Mouse (Mus musculus) mouse embryonic stem cell (cell line): ENCODE measurements at regions not wholly inside any gene's neighbourhood (a gene's known extent, or its start where the extent isn't known, plus 50 kb on each side); places are given as distances from the start of the nearest gene placed in this dataset.
"Not testable (repeated sequence)": the region's sequence is repeated elsewhere in the genome, so short reads cannot be mapped to it uniquely, and the experiment has no call there.

Experiments
- in situ Hi-C, 2 experiments: fragments of 300-500 bp; cut with MboI; formaldehyde crosslinking; loops; 1 replicate in 1 of 2; 3 replicates in 1 of 2; pipeline ENCODE4 v1.14.3; 2019 to 2020; ENCODE audit warnings: low sequenced_read_pairs in 2 of 2, low pct_unique_long_range_greater_than_20kb in 1 of 2, mixed read lengths in 1 of 2; ENCODE audit not compliant: unreplicated experiment in 1 of 2

GRCm38 (mm10) chr3:21957105-21957504 is 119.3 kb upstream of the Tbl1xr1 start:
- in situ Hi-C loops = not testable (repeated sequence)

GRCm38 (mm10) chr3:21958595-21959286 is 117.7 kb upstream of the Tbl1xr1 start:
- in situ Hi-C loops = no loop called here

- in situ Hi-C loops = no loop called here
Observed at GRCm38 (mm10) chr3:21961091-21961490, 115.4 kb upstream of the Tbl1xr1 start.

GRCm38 (mm10) chr3:21961746-21962145 is 114.7 kb upstream of the Tbl1xr1 start:
- in situ Hi-C loops = no loop called here

- in situ Hi-C loops = no loop called here
Observed at GRCm38 (mm10) chr3:21962360-21962782, 114.1 kb upstream of the Tbl1xr1 start.

- in situ Hi-C loops = no loop called here
Observed at GRCm38 (mm10) chr3:21962921-21963732, 113.3 kb upstream of the Tbl1xr1 start.

GRCm38 (mm10) chr3:21963733-21964351 is 112.6 kb upstream of the Tbl1xr1 start:
- in situ Hi-C loops = no loop called here

GRCm38 (mm10) chr3:21964438-21964837 is 112.0 kb upstream of the Tbl1xr1 start:
- in situ Hi-C loops = no loop called here

- in situ Hi-C loops = no loop called here
Observed at GRCm38 (mm10) chr3:21965556-21965955, 110.9 kb upstream of the Tbl1xr1 start.

GRCm38 (mm10) chr3:21971731-21972130 is 104.7 kb upstream of the Tbl1xr1 start:
- in situ Hi-C loops = no loop called here

GRCm38 (mm10) chr3:21973153-21973552 is 103.3 kb upstream of the Tbl1xr1 start:
- in situ Hi-C loops = no loop called here

- in situ Hi-C loops = no loop called here
Observed at GRCm38 (mm10) chr3:21973681-21974080, 102.8 kb upstream of the Tbl1xr1 start.

- in situ Hi-C loops = no loop called here
Observed at GRCm38 (mm10) chr3:21974766-21975165, 101.7 kb upstream of the Tbl1xr1 start.

- in situ Hi-C loops = no loop called here
Observed at GRCm38 (mm10) chr3:21977775-21978174, 98.7 kb upstream of the Tbl1xr1 start.

- in situ Hi-C loops = no loop called here
Observed at GRCm38 (mm10) chr3:21982991-21983390, 93.5 kb upstream of the Tbl1xr1 start.

- in situ Hi-C loops = no loop called here
Observed at GRCm38 (mm10) chr3:21983993-21984725, 92.3 kb upstream of the Tbl1xr1 start.

GRCm38 (mm10) chr3:21984807-21985206 is 91.6 kb upstream of the Tbl1xr1 start:
- in situ Hi-C loops = no loop called here

- in situ Hi-C loops = no loop called here
Observed at GRCm38 (mm10) chr3:21986164-21986892, 90.1 kb upstream of the Tbl1xr1 start.
